Mouse (Mus musculus) bone marrow macrophage, adult 2 months (primary cell): ENCODE results near the gene Fnip2.

Source experiments
- CTCF ChIP-seq: IDR thresholded peaks from 2 replicates; pipeline ENCODE4 v1.5.1; 2012; ENCODE audit warnings: low read depth, mild to moderate bottlenecking, low read length, moderate library complexity
- POLR2A ChIP-seq: IDR thresholded peaks from 2 replicates; pipeline ENCODE4 v1.6.1; 2012; ENCODE audit warnings: mild to moderate bottlenecking, low read depth, low read length, borderline replicate concordance

DNA sequence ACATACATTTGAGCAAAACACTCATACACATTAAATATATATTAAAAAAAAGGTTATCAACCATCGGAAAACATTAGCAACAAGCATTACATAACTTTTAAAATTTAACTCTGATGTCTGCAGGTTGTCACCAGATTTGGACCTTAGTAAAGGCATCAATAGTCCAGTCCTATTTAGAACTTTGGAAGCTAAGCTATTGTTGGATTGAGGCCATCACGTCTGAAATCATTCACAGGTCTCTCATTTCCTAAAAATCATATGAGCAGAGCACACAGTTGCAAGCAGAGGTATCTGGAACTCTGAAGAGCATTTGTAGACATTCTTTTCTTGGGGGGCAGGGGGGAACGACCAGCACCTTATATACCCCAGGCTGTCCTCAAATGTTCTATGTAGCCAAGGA is 28.5 kb downstream of the Fnip2 start:
- no peak for TF ChIP-seq CTCF
- no peak for TF ChIP-seq POLR2A
